Mouse (Mus musculus) testis, adult 2 months (tissue): ENCODE data around the gene Negr1.

ENCODE experiments used
- CTCF ChIP-seq: fragments of 200-500 bp; IDR thresholded peaks from 2 replicates; pipeline ENCODE4 v1.5.1; 2012; ENCODE audit warnings: low read depth, mild to moderate bottlenecking, inconsistent platforms, low read length, moderate library complexity; ENCODE audit not compliant: control insufficient read depth, insufficient read depth, insufficient replicate concordance
- POLR2A ChIP-seq: fragments of 200-500 bp; IDR thresholded peaks from 2 replicates; pipeline ENCODE4 v1.6.1; 2012; ENCODE audit warnings: low read depth, mild to moderate bottlenecking, inconsistent platforms, low read length, moderate library complexity; ENCODE audit not compliant: control insufficient read depth

GRCm38 (mm10) chr3:157206752-157207151 lies 645.2 kb downstream of the Negr1 start:
- no peak for TF ChIP-seq POLR2A
- no peak for TF ChIP-seq CTCF
